Mouse (Mus musculus): Measurements from ENCODE around the gene Ankrd2.

DNA sequence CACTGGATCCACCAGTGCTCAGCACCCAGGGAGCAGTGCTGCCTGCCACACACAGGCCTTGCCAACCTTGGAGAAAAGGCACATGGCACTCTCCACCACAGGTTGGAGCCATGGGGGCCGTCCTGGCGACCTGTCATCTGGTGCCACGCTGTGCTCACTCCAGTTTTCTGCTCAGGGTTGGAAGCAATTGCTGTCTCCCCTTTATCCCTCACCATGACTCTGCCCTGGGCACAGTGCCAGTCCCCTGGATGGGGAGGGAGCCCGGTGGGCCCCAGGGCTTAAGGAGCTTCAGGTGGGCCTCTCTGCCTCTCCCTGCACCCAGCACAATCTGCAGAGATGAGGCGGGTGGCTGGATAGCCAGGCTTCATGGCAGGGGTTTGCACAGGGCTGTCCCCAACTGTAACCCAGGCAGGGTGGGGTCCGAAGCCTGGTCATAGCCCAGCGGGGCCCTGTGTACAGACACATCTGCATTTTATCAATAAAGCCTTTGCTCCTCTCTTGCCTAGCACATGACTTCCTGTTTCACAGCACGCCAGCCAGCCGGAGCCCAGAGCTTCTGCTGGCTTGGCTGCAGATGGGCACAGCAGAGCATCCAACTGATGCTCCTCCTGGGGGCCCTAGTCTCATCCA, 1.5 kb upstream of the Ankrd2 start:
- no peak for TF ChIP-seq CTCF (IDR thresholded peaks at IDR 0.05; ENCODE audit: control insufficient read depth, insufficient read depth, insufficient replicate concordance, low read depth, low read length)
- TF ChIP-seq POLR2A (IDR thresholded peaks at IDR 0.05; ENCODE audit: control insufficient read depth, low read depth, low read length), result no peak
